Mouse (Mus musculus) stomach, postnatal 0 days (tissue): ENCODE measurements around the gene Plau.

Experiments
- CTCF ChIP-seq: IDR thresholded peaks from 2 replicates; pipeline ENCODE4 v1.5.1; 2016; ENCODE audit warnings: antibody characterized with exemption, low read depth, mild to moderate bottlenecking, moderate library complexity
- EP300 ChIP-seq: optimal IDR thresholded peaks from 2 replicates; pipeline ENCODE3; 2016; ENCODE audit warnings: antibody characterized with exemption

GRCm38 (mm10) chr14:20861152-20861551, 24.7 kb downstream of the Plau start:
- TF ChIP-seq CTCF (no peak), EP300 (no peak)
